Mouse (Mus musculus): ENCODE measurements at regions not wholly inside any gene's neighbourhood (a gene's known extent, or its start where the extent isn't known, plus 50 kb on each side); places are given as distances from the start of the nearest gene placed in this dataset.

GRCm38 (mm10) chr12:12819746-12820145, 122.0 kb downstream of the Mycn start:
- DNase-seq (ENCODE audit: low read depth) = no peak

- DNase-seq (ENCODE audit: low read depth) = no peak
Measured at GRCm38 (mm10) chr12:12814693-12815092, 127.0 kb downstream of the Mycn start.

GRCm38 (mm10) chr12:12812873-12813272, 128.8 kb downstream of the Mycn start:
- no peak for DNase-seq (ENCODE audit: low read depth)

- DNase-seq (ENCODE audit: low read depth) = no peak
Measured at GRCm38 (mm10) chr12:12810943-12811342, 130.8 kb downstream of the Mycn start.

GRCm38 (mm10) chr12:12810159-12810885, 131.4 kb downstream of the Mycn start:
- DNase-seq (ENCODE audit: low read depth) = no peak

- DNase-seq (ENCODE audit: low read depth) = no peak
Measured at GRCm38 (mm10) chr12:12808120-12808519, 133.6 kb downstream of the Mycn start.

GRCm38 (mm10) chr12:12803602-12804001, 138.1 kb downstream of the Mycn start:
- DNase-seq (ENCODE audit: low read depth) = no peak

GRCm38 (mm10) chr12:12802396-12802795, 139.3 kb downstream of the Mycn start:
- no peak for DNase-seq (ENCODE audit: low read depth)

GRCm38 (mm10) chr12:12801700-12802099, 140.0 kb downstream of the Mycn start:
- DNase-seq (ENCODE audit: low read depth) = no peak

- DNase-seq (ENCODE audit: low read depth) = no peak
Measured at GRCm38 (mm10) chr12:12800120-12800519, 141.6 kb downstream of the Mycn start.

GRCm38 (mm10) chr12:12789052-12789451, 152.7 kb downstream of the Mycn start:
- DNase-seq (ENCODE audit: low read depth) = no peak

GRCm38 (mm10) chr12:12788263-12788852, 153.4 kb downstream of the Mycn start:
- no peak for DNase-seq (ENCODE audit: low read depth)

- no peak for DNase-seq (ENCODE audit: low read depth)
Measured at GRCm38 (mm10) chr12:12787608-12788262, 154.0 kb downstream of the Mycn start.

- DNase-seq (ENCODE audit: low read depth) = no peak
Measured at GRCm38 (mm10) chr12:12787161-12787560, 154.6 kb downstream of the Mycn start.

- no peak for DNase-seq (ENCODE audit: low read depth)
Measured at GRCm38 (mm10) chr12:12783699-12784605, 157.8 kb downstream of the Mycn start.

- peak; percentile 1 for DNase-seq (ENCODE audit: low read depth)
Measured at GRCm38 (mm10) chr12:12781526-12781925, 160.2 kb downstream of the Mycn start.

GRCm38 (mm10) chr12:12778563-12779256, 163.0 kb downstream of the Mycn start:
- no peak for DNase-seq (ENCODE audit: low read depth)

GRCm38 (mm10) chr12:12777422-12777821, 164.3 kb downstream of the Mycn start:
- no peak for DNase-seq (ENCODE audit: low read depth)

- no peak for DNase-seq (ENCODE audit: low read depth)
Measured at GRCm38 (mm10) chr12:12776783-12777182, 164.9 kb downstream of the Mycn start.

- DNase-seq (ENCODE audit: low read depth) = no peak
Measured at GRCm38 (mm10) chr12:12770970-12771369, 170.7 kb downstream of the Mycn start.

- no peak for DNase-seq (ENCODE audit: low read depth)
Measured at GRCm38 (mm10) chr12:12766510-12767304, 175.0 kb downstream of the Mycn start.

Measured in induced T-regulatory cell, adult 2 months (primary cell).